Mouse (Mus musculus): Measurements from ENCODE around the gene Olfr275.
"Not testable (repeated sequence)": the region's sequence is repeated elsewhere in the genome, so short reads cannot be mapped to it uniquely, and the experiment has no call there.

Olfr275 gene

GRCm38 (mm10) chr4:52814304-52814703 is at the start of gene Olfr275:
Gene Olfr275 (plus strand): TSS chr4:52814604.
- DNase-seq (ENCODE audit: extremely low read depth, insufficient read length, low spot score) = no peak

DNA sequence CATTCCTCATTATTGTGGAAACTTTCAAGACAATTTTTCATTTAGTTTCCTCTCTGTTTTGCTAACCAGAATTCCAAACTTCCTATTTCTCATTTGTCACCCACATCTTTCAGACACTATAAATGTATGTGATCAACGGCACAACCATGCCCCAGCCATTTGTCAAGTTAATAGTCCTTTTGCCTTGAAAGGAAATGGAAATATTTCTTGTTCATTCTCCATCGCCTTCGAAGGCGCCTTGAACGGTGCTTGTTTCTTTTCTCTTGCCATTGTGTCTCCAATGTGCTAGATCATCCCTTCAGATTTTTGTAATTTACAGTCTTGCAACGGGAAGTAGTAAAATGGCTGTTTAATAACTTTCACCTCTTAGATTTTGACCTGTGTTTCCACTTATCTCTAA is 48.8 kb upstream of the Olfr275 start:
- no peak for DNase-seq (ENCODE audit: extremely low read depth, insufficient read length, low spot score)

DNA sequence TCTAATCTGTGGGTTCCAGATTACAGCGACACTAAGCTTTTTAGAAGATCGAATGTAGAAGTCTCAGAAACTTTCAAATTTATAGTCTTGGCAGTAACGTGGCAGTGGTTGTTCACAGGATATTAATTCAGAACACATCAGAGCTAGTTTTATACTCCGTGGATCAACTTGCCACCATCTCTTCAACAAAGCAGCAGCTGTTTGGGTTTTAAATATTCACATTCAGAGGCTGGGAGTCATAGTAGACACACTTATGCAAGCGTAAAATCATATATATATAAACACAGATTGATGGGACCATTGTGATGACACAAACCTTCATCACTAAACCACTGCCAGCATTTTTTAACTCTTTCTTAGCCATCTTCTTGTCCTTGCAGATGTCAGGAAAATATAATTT is 42.2 kb upstream of the Olfr275 start:
- DNase-seq (ENCODE audit: extremely low read depth, insufficient read length, low spot score) = no peak

- no peak for DNase-seq (ENCODE audit: extremely low read depth, insufficient read length, low spot score)
These were observed 14.4 kb upstream of the Olfr275 start for GRCm38 (mm10) chr4:52800013-52800412.

DNA sequence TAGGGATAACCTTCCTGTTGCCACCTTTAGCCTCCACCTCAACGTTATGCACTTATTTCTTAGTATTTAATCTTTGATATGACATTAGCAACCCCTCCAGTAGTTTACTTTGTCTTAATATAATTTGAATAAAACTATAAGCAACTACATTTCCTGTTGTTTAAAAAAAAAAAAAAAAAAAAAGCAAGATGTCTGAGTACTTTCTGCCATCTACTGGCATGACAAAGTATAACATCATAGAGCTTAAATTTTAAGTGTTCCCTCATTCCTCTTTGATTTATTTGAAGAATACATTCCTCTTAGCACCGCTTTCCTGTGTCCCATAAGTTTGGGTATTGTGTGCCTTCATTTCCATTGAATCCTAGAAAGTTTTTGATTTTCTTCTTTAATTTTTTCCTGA is 2.5 kb upstream of the Olfr275 start:
- DNase-seq (ENCODE audit: extremely low read depth, insufficient read length, low spot score) = no peak

GRCm38 (mm10) chr4:52821375-52821774 is 7.0 kb downstream of the Olfr275 start:
- no peak for DNase-seq (ENCODE audit: extremely low read depth, insufficient read length, low spot score)

GRCm38 (mm10) chr4:52845411-52845810 is 31.0 kb downstream of the Olfr275 start:
- DNase-seq (ENCODE audit: extremely low read depth, insufficient read length, low spot score) = not testable (repeated sequence)

DNA sequence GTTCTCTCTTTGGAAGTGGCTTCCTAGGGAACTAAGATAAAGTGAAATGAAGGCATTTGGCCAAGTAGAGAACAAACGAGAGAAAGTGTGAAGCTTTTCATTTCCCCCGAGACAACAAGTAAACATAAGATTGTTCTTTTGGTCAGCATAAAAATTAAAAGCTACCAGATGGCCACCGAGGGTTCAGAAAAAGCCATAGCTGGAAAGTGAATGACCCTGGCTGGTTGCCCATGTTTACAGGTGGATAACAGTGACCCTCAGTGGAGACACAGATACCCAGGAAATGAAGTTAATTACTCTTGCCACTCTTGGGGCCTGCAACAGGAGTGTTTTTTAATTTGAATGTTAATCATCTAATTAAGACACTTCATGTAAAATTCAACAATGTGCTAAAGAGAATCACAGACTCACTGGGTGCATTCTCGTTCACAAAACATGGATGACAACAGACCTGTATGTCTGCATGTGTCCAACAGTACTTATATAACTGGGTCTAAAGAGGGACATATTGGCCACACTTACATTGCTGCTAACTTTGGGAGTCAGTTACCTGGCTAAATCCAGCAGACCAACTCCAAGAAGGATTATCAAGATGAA is 34.7 kb downstream of the Olfr275 start:
- no peak for DNase-seq (ENCODE audit: extremely low read depth, insufficient read length, low spot score)

DNA sequence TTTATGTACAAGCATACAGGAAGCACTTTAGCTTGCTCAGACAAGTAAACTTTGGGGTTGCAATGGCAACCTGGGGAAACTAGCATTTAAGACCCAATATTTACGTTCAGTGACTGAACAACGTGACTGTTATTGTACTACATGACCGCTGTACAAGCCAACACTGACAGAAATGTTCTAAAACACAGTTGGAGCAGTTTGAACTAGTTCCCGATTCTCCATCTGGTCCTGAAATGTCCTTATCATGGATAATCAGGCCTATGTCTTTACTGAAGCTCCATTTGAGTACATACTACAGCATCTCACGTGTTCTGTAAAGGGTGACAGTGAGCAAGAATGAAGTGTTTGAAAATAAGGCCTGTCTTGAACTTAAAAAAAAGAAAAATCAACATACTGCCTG is 35.3 kb downstream of the Olfr275 start:
- DNase-seq (ENCODE audit: extremely low read depth, insufficient read length, low spot score) = no peak

- no peak for DNase-seq (ENCODE audit: extremely low read depth, insufficient read length, low spot score)
These were observed 44.7 kb downstream of the Olfr275 start, which contains the start of gene Olfr273 for GRCm38 (mm10) chr4:52859136-52859535. Gene Olfr273 (minus strand): TSS chr4:52859236.

DNA sequence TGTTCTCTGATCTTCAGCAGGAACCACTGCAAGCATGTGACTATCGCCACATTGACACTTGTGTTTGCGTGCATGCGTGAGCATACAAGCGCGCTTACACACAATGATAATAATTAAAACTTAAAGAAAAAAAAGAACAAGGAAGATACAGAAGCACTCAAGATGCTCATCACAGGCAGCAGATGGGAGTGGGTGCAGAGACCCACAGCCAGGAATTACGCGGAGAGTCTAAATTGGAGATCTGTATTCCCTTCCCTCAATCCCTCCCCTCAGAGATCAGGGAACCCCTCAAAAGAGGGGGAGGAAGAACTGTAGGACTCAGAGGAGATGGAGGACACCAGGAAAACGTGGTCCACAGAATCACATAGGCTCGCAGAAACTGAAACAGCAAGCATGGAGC is 49.8 kb downstream of the Olfr275 start:
- no peak for DNase-seq (ENCODE audit: extremely low read depth, insufficient read length, low spot score)

Data from 3134 (cell line).